Mouse (Mus musculus) spleen, adult 12 weeks (tissue): ENCODE measurements around the gene Slc27a4.

ENCODE experiments used
- DNase-seq: peaks from one replicate; pipeline ENCODE4 v3.0.0; 2022; ENCODE audit warnings: low spot score

Slc27a4 gene

GRCm38 (mm10) chr2:29820025-29820817 lies 17.8 kb downstream of the Slc27a4 start, which contains the start of gene Urm1:
Urm1 (plus strand) TSS chr2:29820075.
- peak; percentile 23 for DNase-seq

- no peak for DNase-seq
These were observed 24.0 kb downstream of the Slc27a4 start for GRCm38 (mm10) chr2:29826318-29826925.

- DNase-seq: peak; percentile 90
These were observed 24.7 kb downstream of the Slc27a4 start for GRCm38 (mm10) chr2:29826926-29827708.

- DNase-seq: no peak
These were observed 25.2 kb downstream of the Slc27a4 start for GRCm38 (mm10) chr2:29827709-29828024.

GRCm38 (mm10) chr2:29831106-29831505 lies 28.7 kb downstream of the Slc27a4 start:
- no peak for DNase-seq

- DNase-seq: no peak
These were observed 31.4 kb downstream of the Slc27a4 start for GRCm38 (mm10) chr2:29833796-29834195.

- DNase-seq: no peak
These were observed 33.0 kb downstream of the Slc27a4 start for GRCm38 (mm10) chr2:29835391-29835899.

- no peak for DNase-seq
These were observed 37.0 kb downstream of the Slc27a4 start for GRCm38 (mm10) chr2:29839460-29839859.

GRCm38 (mm10) chr2:29843231-29844105 lies 41.0 kb downstream of the Slc27a4 start:
- DNase-seq: no peak

- no peak for DNase-seq
These were observed 41.7 kb downstream of the Slc27a4 start for GRCm38 (mm10) chr2:29844115-29844514.

GRCm38 (mm10) chr2:29844661-29845060 lies 42.2 kb downstream of the Slc27a4 start:
- DNase-seq: no peak

- no peak for DNase-seq
These were observed 43.2 kb downstream of the Slc27a4 start for GRCm38 (mm10) chr2:29845636-29846035.

- DNase-seq: no peak
These were observed 43.8 kb downstream of the Slc27a4 start for GRCm38 (mm10) chr2:29846061-29846853.

- no peak for DNase-seq
These were observed 44.5 kb downstream of the Slc27a4 start for GRCm38 (mm10) chr2:29846911-29847310.

- DNase-seq: no peak
These were observed 46.6 kb downstream of the Slc27a4 start for GRCm38 (mm10) chr2:29849041-29849440.

- no peak for DNase-seq
These were observed 47.5 kb downstream of the Slc27a4 start for GRCm38 (mm10) chr2:29849841-29850480.

GRCm38 (mm10) chr2:29852957-29853485 lies 50.6 kb downstream of the Slc27a4 start:
- DNase-seq: no peak

- no peak for DNase-seq
These were observed 51.3 kb downstream of the Slc27a4 start for GRCm38 (mm10) chr2:29853736-29854135.

- no peak for DNase-seq
These were observed 53.3 kb downstream of the Slc27a4 start for GRCm38 (mm10) chr2:29855585-29856210.
